Mouse (Mus musculus): ENCODE data around the gene Rnf216. TPM values are rescaled to one million over a fixed set of nuclear protein-coding genes. Genes with fewer than 3 reads are reported as not detected.

Rnf216 gene
- polyA plus RNA-seq, 2 experiments: 9.7 to 10.8 TPM

DNA sequence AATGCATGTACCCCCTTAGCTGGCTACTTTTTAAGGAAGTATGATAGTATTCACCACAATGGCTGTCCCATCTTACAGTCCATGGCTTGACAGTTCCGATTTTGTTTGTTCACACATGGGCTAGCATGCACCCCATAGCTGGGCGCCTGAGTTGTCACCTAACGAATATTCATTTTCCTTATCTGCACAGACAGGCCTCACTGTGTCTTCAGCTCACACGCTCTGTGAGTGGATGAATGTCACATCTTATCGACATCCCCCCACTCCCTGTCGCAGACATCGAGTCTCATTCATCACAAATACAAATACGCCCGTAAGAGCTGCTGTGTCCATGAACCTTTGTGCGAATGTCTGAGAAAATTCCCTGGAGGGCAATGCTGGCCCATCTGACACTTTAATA, 128.5 kb downstream of the Rnf216 start:
- no peaks in the 10 kb centered on the region for H3K36me3 ChIP-seq (replicated peaks; ENCODE audit: control insufficient read depth, insufficient read depth, low read depth)
- H3K4me3 ChIP-seq (ENCODE audit: insufficient read depth in 1 of 2, low read depth in 2 of 2, low read length in 2 of 2): no peak overlapping the region
- WGBS (ENCODE audit: insufficient replicate concordance): 11% methylated on average over 10 of the region's 10 CpGs
- 0 out of 2 replicates have a peak overlapping the region, but pooled peaks have one; percentile 8 for H3K9ac ChIP-seq (replicated peaks)
- no peaks in the 10 kb centered on the region for H3K9me3 ChIP-seq (ENCODE audit: control insufficient read depth, low read length)
- peak overlapping the region; percentile 36 for H3K27ac ChIP-seq
- H3K4me1 ChIP-seq (replicated peaks; ENCODE audit: control insufficient read depth in 2 of 2, insufficient read depth in 2 of 2, low read length in 1 of 2): peaks cover 17 to 25% of the 10 kb centered on the region in 2 experiments
- peak overlapping the region; percentile 46 for H3K4me2 ChIP-seq (ENCODE audit: low read depth)
- ATAC-seq (ENCODE audit: insufficient read depth) (peak; percentile 97), DNase-seq (ENCODE audit: low read depth in 3 of 3, low spot score in 3 of 3) (peak; percentile 49 to 57 (median 52))
- TF ChIP-seq CTCF (IDR thresholded peaks at IDR 0.05; ENCODE audit: low read depth) (no peak), EP300 (IDR thresholded peaks at IDR 0.05; ENCODE audit: low read depth) (peak; percentile 71)
- H3K27me3 ChIP-seq (ENCODE audit: control insufficient read depth, insufficient read depth, low read length): no peaks in the 10 kb centered on the region

DNA sequence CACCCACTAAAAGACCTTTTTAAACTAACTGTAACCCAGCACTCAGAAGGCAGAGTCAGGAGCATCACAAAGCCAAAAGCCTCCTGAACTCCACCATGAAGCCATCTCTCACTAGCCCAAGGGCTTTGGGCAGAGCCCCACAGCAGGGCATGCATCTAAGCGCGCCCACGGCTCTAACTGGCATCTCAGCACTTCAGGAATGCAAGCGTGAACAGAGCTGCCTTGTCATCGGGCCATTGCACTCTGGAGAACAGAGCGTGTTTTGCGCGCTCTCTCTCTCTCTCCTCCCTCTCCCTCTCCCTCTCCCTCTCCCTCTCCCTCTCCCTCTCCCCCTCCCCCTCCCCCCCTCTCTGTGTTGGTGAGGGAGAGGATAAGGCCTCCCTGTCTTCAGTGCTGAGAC, 129.6 kb downstream of the Rnf216 start:
- no peak for ATAC-seq (ENCODE audit: insufficient read depth)
- 78% methylated on average over 8 of the region's 8 CpGs for WGBS (ENCODE audit: insufficient replicate concordance)
- DNase-seq (ENCODE audit: low read depth in 3 of 3, low spot score in 3 of 3): no peak
- Histone ChIP-seq H3K4me1 (replicated peaks; ENCODE audit: control insufficient read depth in 2 of 2, insufficient read depth in 2 of 2, low read length in 1 of 2) (peaks cover 17 to 25% of the 10 kb centered on the region in 2 experiments), H3K36me3 (replicated peaks; ENCODE audit: control insufficient read depth, insufficient read depth, low read depth) (no peaks in the 10 kb centered on the region), H3K27ac (no peak overlapping the region), H3K4me3 (ENCODE audit: insufficient read depth in 1 of 2, low read depth in 2 of 2, low read length in 2 of 2) (no peak overlapping the region), H3K9me3 (ENCODE audit: control insufficient read depth, low read length) (no peaks in the 10 kb centered on the region), H3K4me2 (ENCODE audit: low read depth) (no peak overlapping the region), H3K9ac (replicated peaks) (no peak overlapping the region), H3K27me3 (ENCODE audit: control insufficient read depth, insufficient read depth, low read length) (no peaks in the 10 kb centered on the region)
- TF ChIP-seq CTCF (IDR thresholded peaks at IDR 0.05; ENCODE audit: low read depth) (no peak), EP300 (IDR thresholded peaks at IDR 0.05; ENCODE audit: low read depth) (no peak)

DNA sequence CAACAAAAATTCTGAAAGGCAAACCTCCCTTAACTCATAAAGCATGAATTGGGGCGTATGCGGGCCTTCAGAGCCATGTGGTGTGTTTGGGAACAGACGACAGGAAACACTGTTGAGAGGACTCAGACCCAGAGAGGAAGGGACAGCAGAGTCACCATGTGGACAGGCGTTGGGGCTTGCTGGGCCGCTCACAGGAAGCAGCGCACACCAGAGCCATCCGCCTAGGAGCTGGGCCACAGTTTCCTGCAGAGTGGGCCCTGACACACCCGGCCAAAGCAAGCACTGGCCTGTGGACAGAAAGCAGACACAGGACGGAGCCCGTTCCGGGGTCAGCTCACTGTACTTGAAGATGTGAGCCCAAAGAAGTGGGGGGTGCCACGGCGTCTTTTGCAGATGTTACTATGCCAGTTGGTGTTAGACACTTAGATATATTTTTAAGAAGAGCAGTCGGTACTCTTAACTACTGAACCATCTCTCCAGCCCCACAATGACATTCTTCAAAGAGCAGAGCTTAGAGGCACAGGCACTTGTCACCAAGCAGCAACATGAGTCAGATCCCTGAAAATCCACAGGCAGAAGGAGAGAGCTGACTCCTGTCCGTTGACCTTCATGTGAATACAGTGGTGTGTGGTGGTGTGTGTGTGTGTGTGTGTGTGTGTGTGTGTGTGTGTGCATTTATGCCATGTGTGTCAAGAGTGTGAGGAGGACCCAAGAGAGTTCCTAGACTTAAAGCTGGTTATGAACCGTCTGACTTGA, 130.6 kb downstream of the Rnf216 start:
- peaks cover 17 to 25% of the 10 kb centered on the region in 2 experiments for H3K4me1 ChIP-seq (replicated peaks; ENCODE audit: control insufficient read depth in 2 of 2, insufficient read depth in 2 of 2, low read length in 1 of 2)
- H3K9ac ChIP-seq (replicated peaks): no peak overlapping the region
- TF ChIP-seq CTCF (IDR thresholded peaks at IDR 0.05; ENCODE audit: low read depth): no peak
- TF ChIP-seq EP300 (IDR thresholded peaks at IDR 0.05; ENCODE audit: low read depth): no peak
- no peak for DNase-seq (ENCODE audit: low read depth in 3 of 3, low spot score in 3 of 3)
- H3K36me3 ChIP-seq (replicated peaks; ENCODE audit: control insufficient read depth, insufficient read depth, low read depth): no peaks in the 10 kb centered on the region
- ATAC-seq (ENCODE audit: insufficient read depth): no peak
- WGBS (ENCODE audit: insufficient replicate concordance): 46% methylated on average over 16 of the region's 16 CpGs
- H3K27ac ChIP-seq: no peak overlapping the region
- H3K27me3 ChIP-seq (ENCODE audit: control insufficient read depth, insufficient read depth, low read length): no peaks in the 10 kb centered on the region
- H3K9me3 ChIP-seq (ENCODE audit: control insufficient read depth, low read length): no peaks in the 10 kb centered on the region
- H3K4me3 ChIP-seq (ENCODE audit: insufficient read depth in 1 of 2, low read depth in 2 of 2, low read length in 2 of 2): no peak overlapping the region
- no peak overlapping the region for H3K4me2 ChIP-seq (ENCODE audit: low read depth)

DNA sequence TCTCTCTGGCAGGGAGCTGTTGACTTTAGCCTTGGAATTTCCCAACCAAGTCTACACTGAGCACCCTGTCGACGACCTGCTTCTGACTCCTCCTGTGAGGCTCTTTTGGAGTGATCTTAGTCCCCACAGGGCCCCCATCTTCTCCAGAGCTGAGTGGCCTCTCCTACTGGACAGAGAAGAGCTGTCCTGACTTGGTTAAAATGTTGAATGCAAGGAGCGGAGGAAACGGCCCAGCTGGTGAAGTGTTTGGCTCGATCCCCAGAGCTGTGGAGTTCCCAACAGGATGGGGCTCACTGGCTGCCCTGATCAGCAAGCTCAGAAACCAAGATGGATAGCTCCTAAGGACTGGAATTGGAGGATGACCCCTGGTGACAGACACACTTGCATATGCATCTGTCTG, 136.3 kb downstream of the Rnf216 start:
- no peak for ATAC-seq (ENCODE audit: insufficient read depth)
- H3K27ac ChIP-seq: no peak overlapping the region
- H3K27me3 ChIP-seq (ENCODE audit: control insufficient read depth, insufficient read depth, low read length): no peaks in the 10 kb centered on the region
- no peak overlapping the region for H3K4me2 ChIP-seq (ENCODE audit: low read depth)
- WGBS (ENCODE audit: insufficient replicate concordance): 58% methylated on average over 5 of the region's 5 CpGs
- DNase-seq (ENCODE audit: low read depth in 3 of 3, low spot score in 3 of 3): no peak
- no peaks in the 10 kb centered on the region; a peak in 1 of 4 replicates for H3K4me1 ChIP-seq (replicated peaks; ENCODE audit: control insufficient read depth in 2 of 2, insufficient read depth in 2 of 2, low read length in 1 of 2)
- H3K4me3 ChIP-seq (ENCODE audit: insufficient read depth in 1 of 2, low read depth in 2 of 2, low read length in 2 of 2): no peak overlapping the region
- no peak overlapping the region for H3K9ac ChIP-seq (replicated peaks)
- no peaks in the 10 kb centered on the region for H3K9me3 ChIP-seq (ENCODE audit: control insufficient read depth, low read length)
- TF ChIP-seq CTCF (IDR thresholded peaks at IDR 0.05; ENCODE audit: low read depth) (no peak), EP300 (IDR thresholded peaks at IDR 0.05; ENCODE audit: low read depth) (no peak)
- no peaks in the 10 kb centered on the region for H3K36me3 ChIP-seq (replicated peaks; ENCODE audit: control insufficient read depth, insufficient read depth, low read depth)

DNA sequence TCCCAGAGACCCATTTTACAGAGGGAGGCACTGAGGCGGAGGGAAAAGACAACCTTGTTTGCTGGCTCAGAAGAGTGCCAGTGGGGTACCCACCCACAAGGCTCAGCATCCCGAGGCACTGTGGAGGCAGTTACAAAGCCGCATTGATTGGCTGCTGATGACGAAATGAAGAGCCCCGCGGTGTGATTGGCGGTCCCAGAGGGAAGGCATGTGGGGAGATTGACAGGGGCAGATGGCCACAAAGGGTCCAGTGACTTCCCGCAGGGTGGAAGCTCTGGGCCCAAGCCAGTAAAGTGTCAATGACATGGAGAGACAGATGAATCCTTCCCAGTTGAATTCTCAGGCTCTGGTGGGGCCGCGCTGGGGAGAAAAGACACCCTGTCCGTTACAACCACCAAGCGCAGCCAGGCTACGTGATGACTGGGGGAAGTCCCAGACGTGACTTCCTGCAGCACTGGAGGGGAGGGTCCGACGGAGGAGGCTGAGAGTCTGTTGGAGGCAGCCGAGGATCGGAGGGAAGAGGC, 138.1 kb downstream of the Rnf216 start:
- H3K4me3 ChIP-seq (ENCODE audit: insufficient read depth in 1 of 2, low read depth in 2 of 2, low read length in 2 of 2): no peak overlapping the region
- no peak overlapping the region for H3K4me2 ChIP-seq (ENCODE audit: low read depth)
- DNase-seq (ENCODE audit: low read depth in 3 of 3, low spot score in 3 of 3): no peak
- ATAC-seq (ENCODE audit: insufficient read depth): no peak
- no peak overlapping the region for H3K27ac ChIP-seq
- H3K36me3 ChIP-seq (replicated peaks; ENCODE audit: control insufficient read depth, insufficient read depth, low read depth): no peaks in the 10 kb centered on the region
- TF ChIP-seq CTCF (IDR thresholded peaks at IDR 0.05; ENCODE audit: low read depth): no peak
- no peak for TF ChIP-seq EP300 (IDR thresholded peaks at IDR 0.05; ENCODE audit: low read depth)
- H3K9ac ChIP-seq (replicated peaks): no peak overlapping the region
- WGBS (ENCODE audit: insufficient replicate concordance): 11% methylated on average over 18 of the region's 18 CpGs
- H3K9me3 ChIP-seq (ENCODE audit: control insufficient read depth, low read length): no peaks in the 10 kb centered on the region
- no peaks in the 10 kb centered on the region; a peak in 1 of 4 replicates for H3K4me1 ChIP-seq (replicated peaks; ENCODE audit: control insufficient read depth in 2 of 2, insufficient read depth in 2 of 2, low read length in 1 of 2)
- no peaks in the 10 kb centered on the region for H3K27me3 ChIP-seq (ENCODE audit: control insufficient read depth, insufficient read depth, low read length)
